Mouse (Mus musculus): Measurements from ENCODE around the gene Timm10b.

Timm10b gene

GRCm38 (mm10) chr7:105641936-105642335, 2.1 kb downstream of the Timm10b start:
- DNase-seq, result no peak

DNA sequence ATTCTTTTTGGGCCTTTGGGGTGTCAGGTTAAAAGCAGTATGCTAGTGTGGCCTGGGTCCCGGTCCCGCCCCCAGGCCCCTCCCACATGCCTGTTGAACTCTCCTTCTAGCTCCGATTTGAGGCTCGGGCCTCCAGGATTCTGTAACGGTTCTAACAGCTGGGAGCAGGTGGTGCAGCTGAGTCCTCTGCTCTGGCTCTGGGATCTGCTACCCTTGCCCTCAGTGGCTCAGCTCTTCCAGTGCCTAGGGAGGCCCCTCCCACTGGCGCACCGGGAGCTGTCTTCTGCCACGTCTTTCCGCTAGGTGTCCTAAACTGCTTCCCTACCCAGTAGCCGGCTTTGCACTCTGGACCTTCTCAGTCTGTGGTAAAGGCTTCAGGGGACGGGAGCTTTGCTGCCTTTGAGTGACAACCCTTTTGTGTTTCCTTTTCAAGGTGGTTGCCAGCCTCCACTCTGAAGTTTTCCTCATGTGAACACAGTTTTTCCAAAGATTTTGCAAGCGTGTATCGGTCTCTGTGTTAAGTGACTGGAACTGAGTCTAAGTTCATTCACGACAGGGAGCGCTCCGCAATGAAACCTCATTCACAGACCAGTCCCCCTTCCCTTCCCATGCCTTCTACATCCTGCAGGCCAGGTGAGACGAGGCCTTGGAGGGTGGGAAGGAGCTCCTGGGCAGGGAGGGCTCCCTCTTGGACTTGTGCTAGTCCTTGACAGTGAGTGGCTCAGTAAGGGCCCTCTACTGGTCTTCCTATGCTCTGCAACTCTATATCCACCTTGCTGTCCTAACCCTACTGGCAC, 11.0 kb downstream of the Timm10b start, which contains the start of gene Dnhd1:
TSS of gene Dnhd1 (plus strand) at position 189 of the 797 bp plus-strand sequence.
- DNase-seq, result peak; percentile 90

GRCm38 (mm10) chr7:105685541-105686197, 45.8 kb downstream of the Timm10b start:
- no peak for DNase-seq

DNA sequence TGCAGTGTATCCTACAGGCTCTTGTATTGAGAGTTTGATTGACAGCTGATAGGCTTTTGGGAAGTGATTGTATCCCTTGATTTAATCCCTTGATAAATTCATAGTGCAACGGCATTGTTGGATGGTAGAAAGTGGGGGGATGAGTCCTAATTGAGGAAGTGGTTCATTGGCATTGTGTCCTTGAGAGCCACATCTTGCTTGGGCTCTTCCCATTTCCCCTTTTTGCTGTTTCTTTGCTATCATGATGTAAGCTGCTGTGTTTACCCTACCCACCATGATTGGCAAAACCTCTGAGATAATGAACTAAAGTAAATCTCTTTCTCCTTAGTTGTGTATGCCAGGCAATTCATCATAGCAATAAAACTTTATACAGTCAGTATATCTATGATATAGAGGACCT, 51.0 kb downstream of the Timm10b start:
- DNase-seq, result peak; percentile 29
